Mouse (Mus musculus) right cerebral cortex, postnatal 25 days (tissue): ENCODE data around the gene Mid1ip1.

ENCODE experiments used
- DNase-seq: peaks from one replicate; pipeline ENCODE4 v3.0.0; 2022

Mid1ip1 gene

GRCm38 (mm10) chrX:10714696-10715140 lies at the start of gene Mid1ip1:
TSS of gene Mid1ip1 (plus strand) at chrX:10715013.
- peak; percentile 22 for DNase-seq

- DNase-seq: no peak
Observed at GRCm38 (mm10) chrX:10694455-10695180, 20.2 kb upstream of the Mid1ip1 start.

DNA sequence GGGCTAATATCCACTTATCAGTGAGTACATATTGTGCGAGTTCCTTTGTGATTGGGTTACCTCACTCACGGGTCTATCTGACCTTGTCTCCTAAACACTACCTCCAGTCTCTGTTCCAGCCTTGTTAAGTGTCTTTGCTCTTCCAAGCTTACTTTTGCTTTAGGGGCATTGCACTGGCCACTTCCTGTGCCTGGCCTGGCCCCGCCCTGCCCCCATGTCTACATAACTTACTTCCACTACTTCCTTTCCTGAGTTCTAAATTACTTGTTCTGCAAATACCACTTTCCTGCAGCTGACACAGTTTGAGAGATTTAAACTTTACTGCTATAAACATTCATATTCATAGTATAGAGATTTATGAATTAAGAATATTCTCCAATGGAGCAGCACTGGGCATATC lies 8.1 kb upstream of the Mid1ip1 start:
- no peak for DNase-seq

GRCm38 (mm10) chrX:10713839-10714637 lies 775 bp upstream of the Mid1ip1 start:
- no peak for DNase-seq

DNA sequence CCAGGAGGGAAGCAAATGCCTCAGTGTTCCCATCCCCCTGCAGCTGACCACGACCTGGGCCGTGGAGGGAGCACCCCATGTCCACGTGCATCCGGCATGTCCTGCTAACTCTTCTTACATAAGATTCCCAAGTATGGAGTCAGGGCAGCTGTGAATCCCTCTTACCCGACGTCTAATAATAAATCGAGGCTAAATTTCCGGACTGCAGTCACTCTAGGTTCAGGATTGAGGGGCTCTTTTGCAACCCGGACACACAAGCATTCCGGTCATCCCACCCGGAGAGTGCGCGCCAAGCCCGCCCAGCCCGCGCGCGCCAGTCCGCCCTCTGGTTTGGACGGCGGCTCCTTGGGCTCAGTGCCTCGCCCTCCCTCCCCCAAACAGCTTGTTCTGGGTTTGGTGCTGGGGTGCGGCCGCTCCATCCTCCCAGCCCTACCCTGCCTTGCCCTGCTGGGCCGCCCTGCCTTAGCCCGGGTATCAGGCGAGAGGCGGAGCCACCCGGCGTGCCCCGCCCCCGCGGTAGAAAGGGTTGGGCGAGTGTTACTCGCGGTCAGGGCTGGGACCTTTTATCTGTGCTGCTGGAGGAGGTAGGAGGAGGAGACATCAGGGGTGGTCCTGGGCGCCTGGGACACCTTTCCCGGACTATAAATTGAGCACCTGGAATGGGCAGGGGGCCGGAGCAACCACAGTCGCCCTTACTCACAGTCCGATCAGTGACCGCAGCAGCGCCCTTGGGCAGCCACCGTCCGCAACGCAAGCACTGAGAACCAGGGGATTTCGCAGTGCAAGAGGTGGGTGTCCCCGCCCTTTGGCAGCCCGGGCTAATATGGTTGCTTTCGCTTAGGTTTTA lies 2.3 kb downstream of the Mid1ip1 start:
- DNase-seq: peak; percentile 77

GRCm38 (mm10) chrX:10718021-10718837 lies 3.4 kb downstream of the Mid1ip1 start:
- peak; percentile 40 for DNase-seq

DNA sequence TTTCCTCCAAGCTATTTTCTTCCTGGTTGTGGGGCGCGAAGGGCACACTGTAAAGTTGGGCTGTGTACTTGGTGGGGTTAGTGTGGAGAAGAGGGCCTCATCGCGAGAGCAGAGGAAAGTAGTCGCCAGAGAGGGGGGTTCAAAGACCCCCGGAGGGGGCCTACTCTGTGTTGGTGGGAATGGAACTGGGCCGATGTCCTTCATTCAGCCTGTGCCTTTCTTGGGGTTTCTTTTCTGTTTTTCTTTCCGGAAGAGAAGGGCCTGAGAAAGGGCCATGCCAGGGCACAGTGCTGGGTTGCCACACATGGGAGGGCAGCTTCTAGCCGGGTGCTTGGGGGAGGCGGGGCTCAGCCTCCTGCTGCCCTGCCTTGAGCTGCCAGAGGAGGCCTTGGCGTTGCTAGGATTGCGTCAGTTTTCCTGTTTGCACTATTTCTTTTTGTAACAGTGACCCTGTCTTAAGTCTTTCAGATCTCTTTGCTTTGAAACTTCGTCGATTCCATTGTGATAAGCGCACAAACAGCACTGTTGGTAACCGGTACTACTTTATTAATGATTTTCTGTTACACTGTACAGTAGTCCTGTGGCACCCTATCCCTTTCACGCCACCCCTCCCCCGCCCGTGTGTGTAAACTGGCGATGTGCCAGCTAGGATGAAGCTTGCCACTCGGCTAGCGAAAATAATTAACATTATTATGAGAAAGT lies 4.2 kb downstream of the Mid1ip1 start:
- peak; percentile 47 for DNase-seq

- no peak for DNase-seq
Observed at GRCm38 (mm10) chrX:10720391-10720790, 5.6 kb downstream of the Mid1ip1 start.

- DNase-seq: no peak
Observed at GRCm38 (mm10) chrX:10724571-10724970, 9.8 kb downstream of the Mid1ip1 start.

DNA sequence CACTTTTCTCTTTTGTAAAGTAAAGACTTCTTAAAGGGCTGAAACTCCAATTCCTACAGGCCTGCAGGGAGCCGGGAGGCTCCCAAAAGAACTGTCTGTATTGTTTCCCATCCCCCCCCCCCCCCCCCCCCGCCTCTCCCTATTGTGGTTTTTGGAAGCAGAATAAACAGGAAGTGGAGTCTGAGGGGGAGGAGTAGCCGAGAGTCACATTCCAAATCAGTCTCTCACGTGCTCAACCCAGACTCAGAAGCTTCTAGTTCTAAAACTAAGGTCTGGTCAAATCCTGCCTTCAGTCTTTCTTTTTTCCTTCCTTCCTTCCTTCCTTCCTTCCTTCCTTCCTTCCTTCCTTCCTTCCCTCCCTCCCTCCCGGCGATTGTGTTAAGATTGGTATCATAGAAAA lies 14.7 kb downstream of the Mid1ip1 start:
- DNase-seq: no peak

DNA sequence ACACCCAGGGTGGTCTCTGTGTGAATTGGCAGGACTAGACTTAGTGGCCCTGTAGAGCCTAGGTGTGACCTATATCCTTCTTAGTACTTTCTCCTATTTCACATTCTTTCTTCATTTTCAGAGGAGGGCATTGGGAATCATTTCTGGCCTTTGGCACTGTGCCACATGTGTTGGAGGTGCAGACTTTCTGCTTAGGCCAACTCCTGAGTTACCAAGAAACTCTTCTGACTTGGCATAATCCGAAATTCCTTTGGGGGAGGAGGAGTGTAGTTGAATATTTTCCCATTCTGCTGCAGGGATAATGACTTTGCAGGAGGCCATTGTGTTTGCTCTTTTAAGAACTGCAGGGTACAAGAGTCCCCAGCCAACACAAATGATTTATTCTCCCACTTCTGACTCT lies 19.6 kb downstream of the Mid1ip1 start:
- no peak for DNase-seq

DNA sequence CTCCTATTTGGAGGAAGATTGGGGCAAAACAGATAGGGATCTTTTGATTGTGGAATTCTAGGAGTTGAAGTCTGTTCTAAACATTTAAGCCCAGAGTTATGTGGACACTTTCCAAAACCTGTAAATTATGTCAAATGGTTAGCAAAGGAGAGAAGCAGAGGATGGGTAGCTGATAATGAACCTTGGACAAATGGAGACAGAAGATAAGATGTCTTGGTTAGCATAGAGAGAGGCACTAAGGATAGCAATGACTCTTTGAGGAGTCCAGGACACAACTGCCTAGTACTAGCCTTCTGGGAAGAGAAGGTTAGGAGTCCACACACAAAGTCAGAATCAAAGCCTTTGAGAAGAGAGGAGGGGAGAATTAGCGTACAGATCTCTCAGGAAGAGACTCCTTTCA lies 20.1 kb downstream of the Mid1ip1 start:
- DNase-seq: no peak

- no peak for DNase-seq
Observed at GRCm38 (mm10) chrX:10758866-10759265, 44.1 kb downstream of the Mid1ip1 start.

GRCm38 (mm10) chrX:10763476-10764016 lies 48.7 kb downstream of the Mid1ip1 start:
- no peak for DNase-seq
